Mouse (Mus musculus): ENCODE measurements at regions not wholly inside any gene's neighbourhood (a gene's known extent, or its start where the extent isn't known, plus 50 kb on each side); places are given as distances from the start of the nearest gene placed in this dataset.

- DNase-seq (ENCODE audit: low spot score in 2 of 2) = no peak
These were observed 121.8 kb upstream of the Zfand5 start for GRCm38 (mm10) chr19:21150241-21150640.

- DNase-seq (ENCODE audit: low spot score in 2 of 2) = no peak
These were observed 125.2 kb upstream of the Zfand5 start for GRCm38 (mm10) chr19:21146860-21147390.

- no peak for DNase-seq (ENCODE audit: low spot score in 2 of 2)
These were observed 127.3 kb upstream of the Zfand5 start for GRCm38 (mm10) chr19:21144659-21145283.

GRCm38 (mm10) chr19:21143970-21144595 lies 128.0 kb upstream of the Zfand5 start:
- DNase-seq (ENCODE audit: low spot score in 2 of 2) = no peak

GRCm38 (mm10) chr19:21140456-21140855 lies 131.6 kb upstream of the Zfand5 start:
- no peak for DNase-seq (ENCODE audit: low spot score in 2 of 2)

- DNase-seq (ENCODE audit: low spot score in 2 of 2) = no peak
These were observed 133.0 kb upstream of the Zfand5 start for GRCm38 (mm10) chr19:21138998-21139495.

GRCm38 (mm10) chr19:21136756-21137155 lies 135.3 kb upstream of the Zfand5 start:
- no peak for DNase-seq (ENCODE audit: low spot score in 2 of 2)

- no peak for DNase-seq (ENCODE audit: low spot score in 2 of 2)
These were observed 136.1 kb upstream of the Zfand5 start for GRCm38 (mm10) chr19:21135998-21136380.

- DNase-seq (ENCODE audit: low spot score in 2 of 2) = peak; percentile 39
These were observed 136.6 kb upstream of the Zfand5 start for GRCm38 (mm10) chr19:21135297-21135997.

- no peak for DNase-seq (ENCODE audit: low spot score in 2 of 2)
These were observed 142.4 kb upstream of the Zfand5 start for GRCm38 (mm10) chr19:21129653-21130052.

GRCm38 (mm10) chr19:21127079-21127745 lies 144.9 kb upstream of the Zfand5 start:
- DNase-seq (ENCODE audit: low spot score in 2 of 2) = no peak

GRCm38 (mm10) chr19:21126670-21127069 lies 145.4 kb upstream of the Zfand5 start:
- DNase-seq (ENCODE audit: low spot score in 2 of 2) = no peak

GRCm38 (mm10) chr19:21119477-21119876 lies 152.6 kb upstream of the Zfand5 start:
- peak in 1 of 2 experiments; percentile 22 for DNase-seq (ENCODE audit: low spot score in 2 of 2)

- no peak for DNase-seq (ENCODE audit: low spot score in 2 of 2)
These were observed 153.3 kb upstream of the Zfand5 start for GRCm38 (mm10) chr19:21118782-21119181.

- DNase-seq (ENCODE audit: low spot score in 2 of 2) = no peak
These were observed 156.4 kb upstream of the Zfand5 start for GRCm38 (mm10) chr19:21115693-21116092.

GRCm38 (mm10) chr19:21111836-21112235 lies 157.8 kb upstream of the Tmc1 start:
- no peak for DNase-seq (ENCODE audit: low spot score in 2 of 2)

- DNase-seq (ENCODE audit: low spot score in 2 of 2) = no peak
These were observed 154.3 kb upstream of the Tmc1 start for GRCm38 (mm10) chr19:21108311-21108710.

- no peak for DNase-seq (ENCODE audit: low spot score in 2 of 2)
These were observed 153.7 kb upstream of the Tmc1 start for GRCm38 (mm10) chr19:21107741-21108140.

- DNase-seq (ENCODE audit: low spot score in 2 of 2) = no peak
These were observed 153.3 kb upstream of the Tmc1 start for GRCm38 (mm10) chr19:21107275-21107674.

- DNase-seq (ENCODE audit: low spot score in 2 of 2) = no peak
These were observed 152.8 kb upstream of the Tmc1 start for GRCm38 (mm10) chr19:21106766-21107165.

GRCm38 (mm10) chr19:21106241-21106669 lies 152.3 kb upstream of the Tmc1 start:
- DNase-seq (ENCODE audit: low spot score in 2 of 2) = peak in 1 of 2 experiments; percentile 5

- DNase-seq (ENCODE audit: low spot score in 2 of 2) = no peak
These were observed 151.0 kb upstream of the Tmc1 start for GRCm38 (mm10) chr19:21105004-21105403.

Measured in right cerebral cortex, adult 2 months (tissue).